Mouse (Mus musculus) MEL (cell line): ENCODE results near the gene Gamt. TPM values are rescaled to one million over a fixed set of nuclear protein-coding genes. Genes with fewer than 3 reads are reported as not detected.

ENCODE experiments used
- DNase-seq: peaks from one replicate; pipeline ENCODE4 v3.0.0; 2011; ENCODE audit warnings: low read depth, low spot score
- H3K27ac ChIP-seq: 2 replicates; pipeline ENCODE4 v1.5.1; 2012; ENCODE audit warnings: low read depth, mild to moderate bottlenecking, control low read depth, low read length, moderate library complexity; ENCODE audit not compliant: control insufficient read depth
- H3K27me3 ChIP-seq, 2 experiments: fragments of 150-350 bp in 1 of 2; sonication (generic) in 1 of 2; 2 replicates each; pipeline ENCODE4 v1.6.1; 2012; ENCODE audit warnings: low read length in 2 of 2, mild to moderate bottlenecking in 2 of 2, improper control_type of control experiment in 1 of 2, moderate library complexity in 1 of 2; ENCODE audit not compliant: insufficient read depth in 2 of 2, control insufficient read depth in 1 of 2
- H3K36me3 ChIP-seq, 2 experiments: 2 replicates each; pipeline ENCODE4 v1.6.1; 2012 to 2014; ENCODE audit warnings: low read length in 2 of 2, improper control_type of control experiment in 1 of 2, inconsistent platforms in 1 of 2, mild to moderate bottlenecking in 1 of 2; ENCODE audit not compliant: insufficient read depth in 2 of 2, control insufficient read depth in 1 of 2
- H3K4me1 ChIP-seq, 2 experiments: fragments of 150-350 bp in 1 of 2; sonication (generic) in 1 of 2; 2 replicates each; pipeline ENCODE4 v1.6.1; 2012; ENCODE audit warnings: low read length in 2 of 2, improper control_type of control experiment in 1 of 2, mild to moderate bottlenecking in 1 of 2; ENCODE audit not compliant: insufficient read depth in 2 of 2, control insufficient read depth in 1 of 2
- H3K4me3 ChIP-seq, 2 experiments: fragments of 150-350 bp in 1 of 2; sonication (generic) in 1 of 2; 2 replicates each; pipeline ENCODE4 v1.5.1; 2012; ENCODE audit warnings: low read depth in 2 of 2, low read length in 2 of 2, mild to moderate bottlenecking in 2 of 2, moderate library complexity in 2 of 2, control low read depth in 1 of 2, improper control_type of control experiment in 1 of 2; ENCODE audit not compliant: control insufficient read depth in 1 of 2, insufficient read depth in 1 of 2
- H3K79me2 ChIP-seq: 2 replicates; pipeline ENCODE4 v1.6.1; 2012; ENCODE audit warnings: mild to moderate bottlenecking, low read length, moderate library complexity; ENCODE audit not compliant: control insufficient read depth, poor library complexity, insufficient read depth
- H3K9ac ChIP-seq: 2 replicates; pipeline ENCODE4 v1.6.1; 2012; ENCODE audit warnings: low read depth, mild to moderate bottlenecking, control low read depth, low read length, moderate library complexity; ENCODE audit not compliant: control insufficient read depth, poor library complexity, severe bottlenecking
- H3K9me3 ChIP-seq: fragments of 150-350 bp; sonication (generic); replicated peaks from 2 replicates; pipeline ENCODE4 v1.6.1; 2012; ENCODE audit warnings: mild to moderate bottlenecking, low read length, improper control_type of control experiment, moderate library complexity; ENCODE audit not compliant: insufficient read depth
- BHLHE40 ChIP-seq: IDR thresholded peaks from 2 replicates; pipeline ENCODE4 v1.6.1; 2012; ENCODE audit warnings: low read depth, mild to moderate bottlenecking, inconsistent platforms, low read length, improper control_type of control experiment, borderline replicate concordance
- CTCF ChIP-seq, 3 experiments: IDR thresholded peaks in 2 of 3; conservative IDR thresholded peaks in 1 of 3; 2 replicates each; pipeline ENCODE4 v1.5.1; 2011 to 2012; ENCODE audit warnings: low read length in 3 of 3, low read depth in 2 of 3, mild to moderate bottlenecking in 2 of 3, improper control_type of control experiment in 1 of 3, inconsistent platforms in 1 of 3, mixed read lengths in 1 of 3, moderate library complexity in 1 of 3; ENCODE audit not compliant: control insufficient read depth in 1 of 3, insufficient read depth in 1 of 3, poor library complexity in 1 of 3, severe bottlenecking in 1 of 3
- E2F4 ChIP-seq: IDR thresholded peaks from 2 replicates; pipeline ENCODE4 v1.6.1; 2011; ENCODE audit warnings: low read depth, low read length, improper control_type of control experiment, borderline replicate concordance
- JUND ChIP-seq: IDR thresholded peaks from 2 replicates; pipeline ENCODE4 v1.6.1; 2011; ENCODE audit warnings: low read depth, mild to moderate bottlenecking, improper control_type of control experiment, low read length
- MAX ChIP-seq: IDR thresholded peaks from 2 replicates; pipeline ENCODE4 v1.6.1; 2011; ENCODE audit warnings: low read length, improper control_type of control experiment
- MEF2A ChIP-seq: IDR thresholded peaks from 2 replicates; pipeline ENCODE4 v1.6.1; 2014; ENCODE audit warnings: low read depth, mild to moderate bottlenecking, inconsistent platforms, low read length, improper control_type of control experiment; ENCODE audit not compliant: poor library complexity, insufficient replicate concordance, severe bottlenecking; ENCODE audit errors: extremely low read depth
- MXI1 ChIP-seq: IDR thresholded peaks from 2 replicates; pipeline ENCODE4 v1.6.1; 2011; ENCODE audit warnings: mild to moderate bottlenecking, low read depth, low read length, improper control_type of control experiment
- MYB ChIP-seq: IDR thresholded peaks from 2 replicates; pipeline ENCODE4 v1.6.1; 2011; ENCODE audit warnings: mild to moderate bottlenecking, low read depth, low read length, improper control_type of control experiment
- MYC ChIP-seq: IDR thresholded peaks from 2 replicates; pipeline ENCODE4 v1.6.1; 2011; ENCODE audit warnings: low read depth, mild to moderate bottlenecking, low read length, improper control_type of control experiment, moderate library complexity
- POLR2A ChIP-seq, 2 experiments: IDR thresholded peaks; 2 replicates each; pipeline ENCODE4 v1.6.1; 2011 to 2012; ENCODE audit warnings: low read length in 2 of 2, mild to moderate bottlenecking in 2 of 2, control low read depth in 1 of 2, improper control_type of control experiment in 1 of 2, low read depth in 1 of 2, moderate library complexity in 1 of 2; ENCODE audit not compliant: control insufficient read depth in 1 of 2, insufficient read depth in 1 of 2, poor library complexity in 1 of 2
- POLR2AphosphoS2 ChIP-seq: IDR thresholded peaks from 2 replicates; pipeline ENCODE4 v1.6.1; 2011; ENCODE audit warnings: low read length, improper control_type of control experiment
- POLR2AphosphoS5 ChIP-seq: IDR thresholded peaks from 2 replicates; pipeline ENCODE4 v1.6.1; 2012; ENCODE audit warnings: low read depth, borderline replicate concordance, mild to moderate bottlenecking, inconsistent platforms, low read length, moderate library complexity, mixed read lengths
- RAD21 ChIP-seq: IDR thresholded peaks from 2 replicates; pipeline ENCODE4 v1.6.1; 2011; ENCODE audit warnings: mild to moderate bottlenecking, low read depth, low read length, improper control_type of control experiment
- SMC3 ChIP-seq: IDR thresholded peaks from 2 replicates; pipeline ENCODE4 v1.6.1; 2011; ENCODE audit warnings: low read depth, low read length, improper control_type of control experiment
- TAL1 ChIP-seq: IDR thresholded peaks from 2 replicates; pipeline ENCODE4 v1.6.1; 2012; ENCODE audit warnings: mild to moderate bottlenecking, inconsistent platforms, low read length, moderate library complexity, mixed read lengths
- TBP ChIP-seq: IDR thresholded peaks from 2 replicates; pipeline ENCODE4 v1.8.0; 2011; ENCODE audit warnings: low read depth, low read length, improper control_type of control experiment
- TCF12 ChIP-seq: IDR thresholded peaks from 2 replicates; pipeline ENCODE4 v1.6.1; 2014; ENCODE audit warnings: low read depth, mild to moderate bottlenecking, inconsistent platforms, low read length, improper control_type of control experiment, moderate library complexity
- UBTF ChIP-seq: IDR thresholded peaks from 2 replicates; pipeline ENCODE4 v1.6.1; 2012; ENCODE audit warnings: low read depth, mild to moderate bottlenecking, inconsistent platforms, low read length, improper control_type of control experiment, moderate library complexity, borderline replicate concordance; ENCODE audit not compliant: insufficient read depth
- USF1 ChIP-seq: IDR thresholded peaks from 2 replicates; pipeline ENCODE4 v1.6.1; 2014; ENCODE audit warnings: low read depth, mild to moderate bottlenecking, inconsistent platforms, low read length, improper control_type of control experiment, moderate library complexity
- USF2 ChIP-seq, 2 experiments: IDR thresholded peaks; 2 replicates each; pipeline ENCODE4 v1.6.1; 2011 to 2012; ENCODE audit warnings: improper control_type of control experiment in 2 of 2, low read length in 2 of 2, borderline replicate concordance in 1 of 2, inconsistent platforms in 1 of 2, low read depth in 1 of 2, mild to moderate bottlenecking in 1 of 2; ENCODE audit not compliant: insufficient read depth in 1 of 2
- polyA plus RNA-seq, 2 experiments: library from polyadenylated mRNA; stranded (reverse) in 1 of 2; unstranded in 1 of 2; fragments of >175 nt in 1 of 2; fragments of >200 nt in 1 of 2; gene quantifications; 2 replicates each; pipeline versions ENCODE4 v1.2.1 to v1.2.4; 2012; ENCODE audit warnings: low replicate concordance in 2 of 2, low read depth in 1 of 2; ENCODE audit not compliant: insufficient read length in 2 of 2, insufficient read depth in 1 of 2, missing spikeins in 1 of 2
- total RNA-seq: library from RNA; depleted of rRNA; stranded (reverse); fragments of 300-350 nt; gene quantifications from 2 replicates; pipeline ENCODE4 v1.2.3, GENCODE M21; 2012

Gene Gamt
- total and polyA plus RNA-seq, 3 experiments, result 6.0 to 8.4 TPM; not detected in 1

DNA sequence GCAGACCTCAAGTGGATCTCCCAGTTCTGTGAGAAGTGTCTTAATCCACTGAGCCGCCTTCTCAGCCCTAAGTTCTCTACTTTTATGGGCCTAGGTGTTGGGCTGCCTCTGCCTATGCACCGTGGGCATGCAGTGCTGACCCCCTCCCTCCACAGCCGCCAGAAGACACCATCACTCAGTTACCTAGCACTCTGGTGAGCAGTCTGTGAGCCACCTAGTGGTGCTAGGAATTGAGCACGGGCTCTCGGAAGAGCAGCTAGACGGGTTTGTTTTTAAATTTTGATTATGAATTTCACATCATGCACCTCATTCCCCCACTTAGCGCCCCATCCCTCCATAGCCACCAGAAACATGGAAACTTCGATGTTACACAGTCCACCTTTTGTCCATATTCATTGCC, 27.8 kb upstream of the Gamt start:
- Histone ChIP-seq H3K9ac (no peak overlapping the region), H3K79me2 (peaks cover 14% of the 10 kb centered on the region), H3K36me3 (peaks cover 2 to 16% of the 10 kb centered on the region in 2 experiments; a peak in 2 of 4 replicates), H3K27me3 (no peaks in the 10 kb centered on the region), H3K9me3 (no peaks in the 10 kb centered on the region), H3K4me3 (no peak overlapping the region), H3K4me1 (peaks cover 0 to 4% of the 10 kb centered on the region in 2 experiments; a peak in 1 of 4 replicates), H3K27ac (no peak overlapping the region)
- peak; percentile 42 for DNase-seq
- TF ChIP-seq TAL1 (no peak), MYC (no peak), POLR2AphosphoS2 (no peak), MAX (no peak), POLR2A (IDR thresholded peaks at IDR 0.05; ENCODE audit: control insufficient read depth in 1 of 2, insufficient read depth in 1 of 2, low read depth in 1 of 2, low read length in 2 of 2, poor library complexity in 1 of 2) (peak in 1 of 2 experiments; percentile 30; a peak in 1 of 4 replicates), UBTF (no peak), USF1 (no peak), MYB (no peak), CTCF (IDR thresholded peaks at IDR 0.05 in 2 of 3, conservative IDR thresholded peaks at IDR 0.05 in 1 of 3; ENCODE audit: control insufficient read depth in 1 of 3, insufficient read depth in 1 of 3, low read depth in 2 of 3, low read length in 3 of 3, poor library complexity in 1 of 3, severe bottlenecking in 1 of 3) (peak in 2 of 3 experiments; percentile 38 to 42; a peak in 4 of 6 replicates), SMC3 (peak; percentile 28; the same call in 1 of the 2 replicates), BHLHE40 (no peak), JUND (no peak), USF2 (IDR thresholded peaks at IDR 0.05; ENCODE audit: borderline replicate concordance in 1 of 2, insufficient read depth in 1 of 2, low read depth in 1 of 2, low read length in 2 of 2) (no peak), TCF12 (no peak), RAD21 (no peak)

DNA sequence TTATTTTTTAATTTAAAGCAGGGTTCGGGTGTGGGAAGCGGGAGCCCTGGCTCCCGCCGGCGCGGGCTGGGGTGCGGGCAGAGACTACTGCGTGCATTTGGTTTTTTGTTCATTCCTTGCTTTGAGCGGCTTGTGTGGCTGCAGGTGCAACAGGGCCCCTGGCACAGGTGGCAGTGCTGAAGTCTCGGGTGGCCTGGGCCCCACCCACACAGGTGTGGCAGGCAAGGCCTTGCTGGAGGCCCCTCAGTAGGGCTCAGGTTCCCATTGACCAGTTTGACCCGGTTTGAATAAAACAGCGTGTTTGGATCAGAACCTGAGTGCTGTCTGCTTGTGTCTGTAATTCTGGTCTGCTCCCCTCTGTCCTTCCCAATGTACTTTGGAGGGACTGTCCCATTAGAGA, 27.3 kb upstream of the Gamt start:
- Histone ChIP-seq H3K9ac (no peak overlapping the region), H3K36me3 (peaks cover 2 to 13% of the 10 kb centered on the region in 2 experiments; a peak in 2 of 4 replicates), H3K79me2 (peaks cover 9% of the 10 kb centered on the region), H3K4me3 (no peak overlapping the region), H3K9me3 (no peaks in the 10 kb centered on the region), H3K4me1 (peaks cover 0 to 4% of the 10 kb centered on the region in 2 experiments; a peak in 1 of 4 replicates), H3K27ac (no peak overlapping the region), H3K27me3 (no peaks in the 10 kb centered on the region)
- no peak for DNase-seq
- TF ChIP-seq SMC3 (no peak), MEF2A (no peak), TAL1 (no peak), JUND (no peak), E2F4 (no peak), POLR2AphosphoS5 (no peak), MXI1 (no peak), TBP (no peak), TCF12 (no peak)
